Mouse (Mus musculus) MEL-GATA-1-ER (cell line): Measurements from ENCODE around the gene Hephl1.
"Not testable (repeated sequence)": the region's sequence is repeated elsewhere in the genome, so short reads cannot be mapped to it uniquely, and the experiment has no call there.

Experiments
- DNase-seq: peaks from one replicate; pipeline ENCODE4 v3.0.0-alpha.2; 2012; ENCODE audit warnings: low read depth; ENCODE audit errors: extremely low read depth

Hephl1 gene

DNA sequence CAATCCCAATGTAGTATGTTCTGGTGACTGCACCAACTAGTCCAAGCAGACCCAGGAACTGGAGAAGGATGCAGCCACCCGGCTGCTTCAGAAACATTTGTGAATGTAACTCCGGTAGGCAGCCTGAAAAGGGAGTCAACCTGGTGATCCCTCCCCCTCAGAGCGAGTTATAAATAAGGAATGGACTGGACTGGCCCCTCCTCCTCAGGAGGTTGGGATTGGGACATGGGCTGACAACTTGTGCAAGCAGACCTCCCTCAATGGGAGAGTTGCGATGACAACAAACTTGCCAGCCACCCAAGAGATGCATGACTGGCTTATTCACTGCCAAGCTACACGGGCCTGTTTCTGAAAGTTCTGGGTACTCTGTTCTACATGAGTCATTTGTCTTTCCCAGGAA lies at the start of gene Hephl1:
Hephl1 (minus strand) TSS at position 101 of the 400 bp plus-strand sequence.
- DNase-seq, result no peak

GRCm38 (mm10) chr9:15149246-15149926 lies 37.5 kb upstream of the Hephl1 start:
- no peak for DNase-seq

DNA sequence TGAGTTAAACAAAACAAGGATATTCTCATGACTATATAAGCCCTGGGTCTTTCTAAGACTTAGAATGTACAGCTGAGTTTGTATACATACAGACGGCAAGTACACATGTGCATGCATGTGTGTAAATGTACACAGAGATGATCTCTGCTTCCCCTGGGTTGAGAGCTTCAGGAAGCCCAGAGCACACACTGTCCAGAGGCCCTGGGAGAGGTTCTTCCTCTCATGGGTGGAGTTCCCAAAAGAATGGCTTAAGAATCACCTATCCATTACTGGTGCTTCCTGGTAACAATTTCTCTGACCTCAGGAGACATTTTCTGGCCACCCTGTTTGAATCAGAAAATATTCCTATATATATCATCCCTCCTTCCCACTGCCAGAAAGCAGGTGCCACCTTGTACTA lies 28.6 kb upstream of the Hephl1 start:
- no peak for DNase-seq

DNA sequence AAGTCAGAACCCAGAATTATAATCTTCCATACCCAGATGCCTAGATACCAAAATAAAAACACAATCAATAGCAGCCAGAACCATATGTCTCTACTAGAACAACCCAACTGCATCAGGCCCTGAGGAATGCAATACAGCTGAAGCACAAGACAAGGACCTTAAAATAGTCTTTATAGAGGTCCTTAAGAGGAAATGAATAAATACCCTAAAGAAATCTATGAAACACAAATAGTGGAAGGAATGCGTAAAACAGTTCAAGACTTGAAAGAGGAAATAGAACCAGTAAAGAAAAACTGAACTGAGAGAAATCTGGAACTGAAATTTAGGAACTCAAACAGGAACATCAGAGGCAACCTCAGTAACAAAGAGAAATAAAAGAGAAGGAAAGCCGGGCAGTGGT lies 14.0 kb upstream of the Hephl1 start:
- DNase-seq, result no peak

GRCm38 (mm10) chr9:15122431-15122830 lies 10.5 kb upstream of the Hephl1 start:
- no peak for DNase-seq

DNA sequence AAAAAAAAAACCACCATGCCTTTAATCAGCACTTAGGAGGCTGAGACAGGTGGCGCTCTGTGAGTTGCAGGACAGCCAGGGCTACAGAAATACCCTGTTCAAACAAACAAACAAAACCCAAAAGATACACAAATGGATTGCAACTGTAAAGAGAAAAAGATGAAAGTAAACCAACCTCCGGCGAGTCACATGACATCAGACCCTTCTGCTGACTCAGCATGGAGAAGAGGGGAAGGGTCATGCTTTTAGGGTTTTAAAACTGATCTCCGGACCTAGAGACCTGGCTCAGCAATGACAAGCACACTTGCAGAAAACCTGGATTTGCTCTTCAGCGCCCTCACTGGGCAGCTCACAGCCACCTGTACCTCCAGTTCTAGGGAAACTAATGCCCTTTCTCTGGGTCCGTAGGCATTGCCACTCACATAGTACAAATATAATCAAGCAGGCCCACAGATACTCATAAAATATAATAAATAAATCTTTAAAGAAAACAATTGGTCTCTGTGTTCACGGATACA lies 9.0 kb upstream of the Hephl1 start:
- DNase-seq, result no peak

- DNase-seq, result no peak
Measured at GRCm38 (mm10) chr9:15120209-15120608, 8.3 kb upstream of the Hephl1 start.

DNA sequence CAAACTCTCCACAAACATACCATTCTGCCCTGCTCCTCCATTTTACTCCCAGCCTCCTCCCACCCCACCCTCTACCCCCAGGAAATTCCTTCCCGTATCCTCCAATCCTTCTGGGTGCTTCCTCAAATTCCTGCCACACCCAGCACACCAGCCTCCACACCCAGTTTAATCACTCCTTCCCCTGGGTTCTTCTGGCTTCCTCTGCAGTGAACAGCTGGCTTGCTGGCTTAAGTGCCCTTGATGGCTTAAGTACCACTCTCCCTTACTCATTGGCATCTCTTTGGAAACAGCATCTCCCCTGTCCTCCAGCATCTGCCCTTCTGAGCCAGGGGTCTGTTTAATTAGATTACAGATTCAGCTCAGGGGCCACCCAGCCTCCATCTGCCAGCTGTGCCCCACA lies 7.6 kb upstream of the Hephl1 start:
- DNase-seq, result no peak

GRCm38 (mm10) chr9:15116165-15116564 lies 4.3 kb upstream of the Hephl1 start:
- no peak for DNase-seq

GRCm38 (mm10) chr9:15114102-15114501 lies 2.2 kb upstream of the Hephl1 start:
- no peak for DNase-seq

GRCm38 (mm10) chr9:15108101-15108500 lies 3.8 kb downstream of the Hephl1 start:
- DNase-seq, result no peak

GRCm38 (mm10) chr9:15105136-15105535 lies 6.8 kb downstream of the Hephl1 start:
- DNase-seq, result no peak

DNA sequence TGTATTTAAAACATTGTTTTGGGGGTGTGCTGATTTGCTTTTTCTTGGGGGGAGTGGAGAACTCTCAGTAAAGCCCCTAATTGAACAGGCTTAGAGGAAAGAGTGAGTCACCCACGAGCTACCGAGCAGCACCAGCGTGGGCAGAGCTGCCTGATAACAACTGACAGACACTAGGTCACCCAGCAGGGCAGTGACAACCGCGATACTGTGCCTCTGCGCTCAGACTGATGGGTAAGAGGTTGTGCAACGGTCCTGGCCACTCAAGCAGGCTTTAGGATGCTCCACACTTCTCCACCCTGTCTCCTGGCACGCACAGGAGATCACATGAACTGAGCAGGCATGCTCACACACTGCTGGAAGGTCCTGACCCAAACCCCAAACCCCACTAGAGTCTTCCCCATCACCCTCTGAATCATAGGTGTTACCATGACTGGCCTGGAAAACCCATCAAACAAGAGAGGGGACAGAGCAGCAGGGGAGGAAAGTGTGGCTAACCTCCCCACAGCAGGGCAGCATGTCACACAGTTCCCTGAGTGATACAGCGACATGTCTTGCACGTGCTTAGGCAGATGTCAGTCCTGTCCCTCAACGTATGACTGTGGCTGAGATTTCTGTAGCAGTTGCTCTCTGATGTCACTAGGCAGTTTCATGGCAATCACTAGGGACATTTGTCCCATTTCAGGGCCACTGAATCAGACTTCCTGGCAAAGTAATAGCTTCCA lies 8.2 kb downstream of the Hephl1 start:
- no peak for DNase-seq

GRCm38 (mm10) chr9:15101531-15102161 lies 10.3 kb downstream of the Hephl1 start:
- no peak for DNase-seq

- DNase-seq, result not testable (repeated sequence)
Measured at GRCm38 (mm10) chr9:15098421-15098820, 13.5 kb downstream of the Hephl1 start.

DNA sequence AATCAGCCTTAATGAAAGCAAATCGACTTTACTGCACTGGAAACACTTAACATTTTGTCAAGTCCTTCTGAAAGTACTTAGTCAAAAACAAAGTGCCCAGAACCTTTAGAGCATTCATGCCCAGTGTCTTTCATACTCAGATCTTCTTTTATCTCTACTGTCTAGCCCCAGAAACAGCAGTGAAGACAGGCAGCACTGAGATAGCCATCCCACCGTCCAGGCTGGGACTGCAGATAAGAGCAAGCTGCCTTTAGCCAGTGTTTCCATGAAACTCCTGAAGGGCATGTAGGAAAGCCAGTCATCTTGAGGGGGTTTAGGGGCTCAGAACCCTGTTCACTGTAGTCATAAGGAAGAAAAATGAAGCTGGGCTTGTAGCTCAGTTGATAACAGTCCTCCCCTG lies 14.7 kb downstream of the Hephl1 start:
- DNase-seq, result no peak

- DNase-seq, result no peak
Measured at GRCm38 (mm10) chr9:15096161-15096560, 15.7 kb downstream of the Hephl1 start.

GRCm38 (mm10) chr9:15095206-15095605 lies 16.7 kb downstream of the Hephl1 start:
- no peak for DNase-seq

DNA sequence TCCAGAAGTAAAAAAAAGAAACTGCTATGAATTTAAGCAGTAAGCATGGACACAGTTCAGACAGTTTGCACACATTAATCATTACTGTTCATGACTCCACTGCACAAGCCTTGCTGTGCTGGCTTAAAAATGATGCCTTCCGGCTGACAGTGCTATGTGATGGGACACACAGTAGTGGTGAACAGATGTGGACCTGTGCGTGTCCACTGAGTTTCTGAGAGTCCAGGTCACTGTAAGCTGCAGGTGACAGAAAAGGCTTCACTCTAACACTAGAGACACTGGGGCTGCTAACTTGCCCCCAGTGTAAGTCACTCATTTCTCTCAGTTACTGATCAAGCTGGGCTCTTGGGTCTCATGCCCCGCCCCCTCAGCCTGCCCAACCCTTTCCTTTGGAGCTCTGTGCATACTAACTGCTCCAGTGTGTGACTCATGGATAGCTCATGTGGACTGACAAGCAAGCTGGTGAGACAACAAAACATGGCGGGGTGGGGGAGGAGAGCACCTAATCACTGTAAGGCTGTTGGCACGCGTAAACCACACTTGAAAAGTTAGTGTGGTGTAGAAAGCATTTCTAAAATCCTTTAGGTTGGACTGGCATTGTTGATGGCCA lies 43.1 kb downstream of the Hephl1 start:
- DNase-seq, result no peak

DNA sequence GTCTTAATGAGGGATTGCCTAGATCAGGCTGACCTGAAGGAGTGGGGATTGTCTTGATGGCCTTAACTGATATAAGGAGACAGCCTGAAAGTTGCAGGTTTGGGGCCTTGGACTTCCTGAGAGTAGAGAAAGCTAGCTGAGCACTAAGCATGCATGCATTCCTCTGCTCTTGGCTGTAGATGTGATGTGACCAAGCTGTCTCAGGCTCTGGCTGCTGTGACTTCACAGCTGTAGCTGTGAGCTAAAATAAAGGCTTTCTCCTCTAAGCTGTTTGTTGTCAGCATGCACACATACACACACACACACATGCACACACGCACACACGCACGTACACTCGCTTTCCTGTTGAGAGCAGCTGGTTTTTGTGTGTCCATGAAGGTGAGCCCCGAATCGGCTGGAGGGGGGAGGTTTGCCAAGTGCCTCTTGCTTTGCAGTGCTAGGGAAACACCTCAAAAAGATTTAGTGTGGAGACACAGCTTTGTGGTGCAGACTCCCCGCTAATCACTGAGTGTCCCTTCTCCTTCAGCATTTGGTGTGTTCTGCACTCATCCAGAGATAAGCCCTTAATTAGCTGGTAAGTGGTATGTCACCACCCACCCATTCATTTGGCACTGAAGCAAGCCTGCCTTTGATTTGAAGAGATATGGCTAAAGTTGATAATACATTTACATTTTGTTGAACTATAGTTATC lies 43.8 kb downstream of the Hephl1 start:
- DNase-seq, result no peak

GRCm38 (mm10) chr9:15064176-15064575 lies 47.7 kb downstream of the Hephl1 start:
- DNase-seq, result no peak
